Mouse (Mus musculus) testis, postnatal 14 days (tissue): ENCODE measurements around the gene Ccdc38.

Experiments
- DNase-seq: peaks from one replicate; pipeline ENCODE4 v3.0.0; 2021; ENCODE audit warnings: low spot score

Ccdc38 gene

DNA sequence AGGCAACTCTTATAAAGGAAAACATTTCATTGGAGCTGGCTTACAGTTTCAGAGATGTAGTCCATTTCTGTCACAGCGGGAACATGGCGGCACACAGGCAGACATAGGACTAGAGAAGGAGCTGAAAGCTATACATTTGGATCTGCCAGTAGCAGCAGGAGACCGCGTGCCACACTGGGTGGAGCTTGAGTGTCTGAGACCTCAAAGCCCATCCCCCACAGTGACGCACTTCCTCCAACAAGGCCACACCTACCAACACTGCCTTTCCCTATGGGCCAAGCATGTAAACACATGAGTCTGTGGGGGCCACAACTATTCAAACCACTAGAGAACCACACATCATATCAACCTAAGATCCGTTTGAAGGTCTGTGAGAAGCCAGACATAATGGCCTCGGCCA lies 68.8 kb downstream of the Ccdc38 start:
- DNase-seq = no peak

DNA sequence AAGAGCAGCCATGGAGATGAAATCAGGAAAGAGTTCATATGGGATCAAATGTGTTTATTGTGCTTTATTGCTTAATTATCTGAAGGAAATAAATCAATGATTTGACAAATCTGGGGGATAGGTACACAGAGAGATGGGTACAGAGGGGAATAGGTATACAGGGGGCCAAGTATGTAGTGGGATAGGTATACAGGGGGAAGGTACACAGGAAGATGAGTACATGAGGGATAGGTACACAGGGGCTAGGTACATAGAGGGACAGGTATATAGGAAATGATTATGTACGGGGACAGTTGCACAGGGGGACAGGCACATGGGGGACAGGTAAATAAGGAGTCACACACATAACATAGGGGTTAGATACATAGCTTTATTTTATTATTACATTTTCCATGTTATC lies 70.5 kb downstream of the Ccdc38 start:
- DNase-seq = no peak

DNA sequence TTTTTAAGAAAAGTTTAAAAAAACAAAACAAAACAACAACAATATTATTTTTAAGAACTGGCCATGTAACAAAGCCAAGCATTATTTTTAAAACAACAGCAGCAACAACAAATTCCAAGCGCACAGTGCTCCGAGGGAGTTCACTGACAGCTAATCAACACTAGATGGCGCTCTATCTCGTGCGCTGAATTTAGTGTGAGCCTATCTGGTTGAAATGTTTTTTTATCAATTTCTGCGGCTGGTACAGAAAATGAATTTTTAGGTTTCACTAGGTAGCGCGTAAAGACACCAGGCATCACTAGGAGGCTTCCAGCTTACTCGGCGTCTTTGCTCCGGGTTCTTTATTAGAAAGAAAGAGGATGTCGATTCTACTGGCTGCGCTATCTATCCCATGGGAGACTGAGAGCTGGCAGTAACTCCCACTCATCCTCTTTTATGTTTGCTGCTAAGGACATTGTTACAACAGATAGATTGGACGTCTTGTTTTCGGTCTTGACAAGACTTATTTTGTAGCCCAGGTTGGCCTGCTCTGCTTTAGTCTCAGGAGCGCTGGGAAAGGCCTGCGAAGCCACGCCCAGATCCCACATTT lies 71.1 kb downstream of the Ccdc38 start:
- DNase-seq = no peak

DNA sequence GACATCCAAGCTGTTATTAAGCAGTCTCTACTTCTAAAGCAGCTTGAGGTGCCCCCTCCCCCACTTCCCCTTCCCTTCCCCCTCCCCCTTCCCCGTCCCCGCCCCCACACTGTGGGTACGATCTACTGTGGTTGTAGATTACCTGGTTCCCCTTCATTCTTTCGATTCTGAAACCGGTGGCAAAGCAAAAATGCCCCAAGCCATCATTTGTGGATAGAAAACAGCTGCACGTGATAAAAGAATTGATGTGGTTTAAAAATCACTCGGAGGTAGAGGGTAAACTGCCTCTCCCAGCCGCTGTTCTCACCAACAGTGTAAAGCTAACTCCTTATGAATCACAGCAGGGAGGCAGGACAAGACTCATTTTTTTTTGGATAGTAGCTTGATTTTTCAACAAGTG lies 74.4 kb downstream of the Ccdc38 start:
- no peak for DNase-seq

DNA sequence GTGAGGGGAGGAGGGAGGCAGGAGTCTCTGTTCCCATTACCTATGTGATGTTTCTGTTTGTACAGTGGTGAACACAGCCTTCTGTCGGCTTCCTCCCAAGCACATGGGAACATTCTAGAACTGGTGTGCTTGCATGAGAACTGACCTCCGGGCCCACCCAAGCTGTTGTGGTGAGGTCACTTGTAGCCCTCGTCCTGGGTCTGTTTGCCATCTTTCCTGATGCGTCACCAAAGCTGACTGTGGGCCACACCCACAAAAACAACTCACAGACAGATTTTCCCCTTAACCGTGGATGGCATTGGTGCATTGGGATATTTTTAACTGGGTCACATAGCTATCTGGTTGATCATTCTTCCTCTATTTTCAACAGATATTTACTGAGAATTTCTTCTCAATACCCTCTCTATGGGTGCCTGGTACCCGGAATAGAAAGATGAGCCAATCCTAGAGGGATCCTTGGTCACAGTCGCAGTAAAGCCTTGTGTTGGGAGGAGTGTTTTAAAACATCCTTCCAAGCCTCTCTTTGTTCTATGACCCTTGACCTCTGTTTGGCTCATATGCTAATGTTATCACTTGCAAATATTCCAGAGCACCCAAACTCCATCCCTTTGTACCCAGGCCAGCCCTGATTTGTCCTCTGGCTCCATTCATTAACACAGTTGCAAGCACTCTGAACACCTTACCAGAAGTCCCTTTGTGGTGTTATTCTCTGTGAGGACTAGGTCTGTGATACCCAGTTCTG lies 80.2 kb downstream of the Ccdc38 start:
- DNase-seq = no peak

DNA sequence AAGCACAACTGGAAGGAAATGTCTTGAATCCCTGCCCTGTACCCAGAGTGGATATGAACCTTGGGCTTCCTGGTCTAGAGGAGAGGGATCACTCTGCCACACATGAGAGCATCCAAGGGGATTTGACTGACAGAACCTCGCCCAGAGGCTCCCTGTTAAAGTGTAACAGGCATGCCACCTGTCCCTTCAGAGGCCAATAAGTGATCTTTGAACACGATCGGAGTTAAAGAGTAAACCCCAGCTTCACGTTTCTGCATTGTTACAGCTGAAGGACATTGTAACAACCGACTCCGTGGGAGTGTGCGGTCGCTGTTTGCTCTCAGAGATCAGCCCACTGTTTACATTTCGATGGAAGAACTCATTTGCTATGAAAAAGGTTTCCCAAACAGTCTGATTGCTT lies 83.3 kb downstream of the Ccdc38 start:
- DNase-seq = peak; percentile 43

DNA sequence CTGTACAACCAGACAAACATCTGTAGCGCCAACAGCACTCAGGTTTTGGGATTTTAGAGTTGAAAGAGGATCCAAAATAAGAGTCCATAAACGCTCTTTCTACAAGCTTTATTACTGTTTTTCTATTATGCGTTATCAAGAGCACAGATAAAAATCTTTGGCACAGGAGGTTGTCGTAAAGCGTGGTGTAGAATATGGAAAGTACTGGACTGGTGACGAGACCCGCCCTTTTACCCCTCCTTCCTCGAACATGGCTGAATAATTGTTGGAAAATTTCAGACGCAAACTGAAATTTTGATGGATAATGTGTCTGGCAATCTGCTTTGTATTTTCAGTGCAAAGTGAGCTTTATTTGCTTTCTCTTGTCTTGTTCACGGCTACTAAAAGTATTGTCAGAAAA lies 83.7 kb downstream of the Ccdc38 start:
- DNase-seq = no peak

DNA sequence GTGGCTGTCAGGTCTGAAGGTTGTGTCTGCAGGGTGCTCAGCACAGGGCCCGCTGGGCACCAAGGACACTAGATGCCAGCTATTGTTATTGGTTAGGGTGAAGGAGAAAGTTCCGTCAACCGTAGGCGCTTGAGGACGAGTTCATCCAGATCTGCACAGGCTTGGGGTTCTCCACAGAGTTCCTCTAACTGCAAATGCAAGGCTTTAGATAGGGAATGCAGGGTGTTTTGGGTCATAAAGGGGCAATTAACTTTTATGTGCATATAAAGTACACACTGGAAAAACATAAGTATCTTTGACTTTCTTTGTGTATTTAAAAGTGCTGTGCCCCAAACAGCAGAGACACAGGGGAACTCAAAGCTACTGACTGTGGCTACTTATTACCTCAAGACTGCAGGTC lies 89.9 kb downstream of the Ccdc38 start:
- DNase-seq = no peak

DNA sequence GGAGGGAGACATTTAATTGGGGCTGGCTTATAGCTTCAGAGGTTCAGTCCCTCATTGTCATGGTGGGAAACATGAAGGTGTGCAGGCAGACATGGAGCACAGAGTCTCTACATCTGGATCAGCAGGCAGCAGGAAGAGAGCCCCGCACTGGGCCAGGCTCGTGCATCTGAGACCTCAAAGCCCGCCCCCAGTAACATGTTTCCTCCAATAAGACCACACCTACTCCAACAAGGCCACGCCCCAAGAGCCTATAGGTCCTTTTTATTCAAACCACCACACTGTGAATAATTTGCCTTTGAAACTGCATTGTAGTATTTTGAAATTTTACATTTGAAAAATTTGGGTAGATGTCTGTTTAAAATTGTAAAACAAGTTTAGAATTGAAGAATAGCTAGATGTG lies 91.7 kb downstream of the Ccdc38 start:
- no peak for DNase-seq

DNA sequence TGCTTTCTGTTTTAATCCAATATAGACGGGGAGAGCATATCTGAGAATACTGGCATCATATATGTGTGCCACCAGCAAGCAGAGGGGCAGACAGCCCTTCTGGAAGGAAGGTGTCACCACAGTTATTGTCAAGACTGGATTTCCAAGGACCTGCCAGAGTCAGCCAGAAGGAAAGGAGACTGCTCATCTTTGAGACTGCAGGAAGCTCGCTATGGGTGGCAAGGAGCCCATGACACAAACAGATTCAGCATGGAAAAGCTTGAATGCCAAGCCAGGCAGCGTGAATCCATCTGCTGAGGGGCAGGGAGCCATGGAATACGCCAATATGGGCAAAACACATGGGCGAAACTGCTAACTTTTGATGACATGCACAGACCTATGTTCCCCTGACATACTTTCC lies 93.1 kb downstream of the Ccdc38 start:
- DNase-seq = no peak
